Mouse (Mus musculus) B cell, adult 2 months (primary cell): ENCODE results near the gene Nme1.

ENCODE experiments used
- DNase-seq, 2 experiments: peaks; one replicate each; pipeline ENCODE4 v3.0.0; 2022

Gene Nme1

GRCm38 (mm10) chr11:93968005-93968847 is at the start of gene Nme1, which contains the start of gene Gm20390:
Gene Nme1 (minus strand): TSS chr11:93968521.
Gene Gm20390 (minus strand): TSS chr11:93968293.
- DNase-seq: peak; percentile 98 to 99

- no peak for DNase-seq
Measured at GRCm38 (mm10) chr11:94003346-94003745, 35.0 kb upstream of the Nme1 start.

- DNase-seq: no peak
Measured at GRCm38 (mm10) chr11:93999276-93999675, 31.0 kb upstream of the Nme1 start.

DNA sequence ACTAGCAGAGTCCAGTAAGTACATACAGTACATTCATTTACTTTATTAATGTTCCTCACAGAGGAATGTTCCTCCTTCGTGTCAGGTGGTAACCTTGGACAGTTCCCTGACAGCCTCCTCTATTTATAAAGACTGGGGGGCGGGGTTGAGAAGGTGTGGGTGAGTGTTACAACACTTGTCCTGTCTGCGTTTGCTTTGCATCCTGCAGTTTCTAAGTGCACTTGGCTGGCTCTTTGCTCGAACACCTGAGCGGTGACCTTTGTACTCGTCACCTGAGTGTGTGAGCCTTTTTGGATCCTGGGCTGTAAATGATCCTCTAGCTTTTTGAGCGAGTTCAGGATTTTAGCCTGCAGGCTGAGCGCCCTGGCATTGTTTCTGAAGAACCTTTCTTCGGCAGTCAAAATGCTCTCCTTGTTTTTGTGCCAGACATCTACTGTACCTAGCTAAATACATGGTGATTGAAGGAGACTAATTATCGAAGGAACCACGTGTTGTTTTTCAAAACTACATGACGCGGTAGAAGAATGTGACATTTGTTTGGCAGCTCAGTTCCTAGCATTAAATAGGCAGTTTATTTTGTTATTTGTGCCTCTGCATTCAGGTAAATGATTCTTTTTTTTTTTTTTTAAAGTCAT is 28.9 kb upstream of the Nme1 start:
- peak; percentile 65 to 68 for DNase-seq

GRCm38 (mm10) chr11:93996306-93997140 is 28.2 kb upstream of the Nme1 start:
- peak; percentile 76 to 78 for DNase-seq

DNA sequence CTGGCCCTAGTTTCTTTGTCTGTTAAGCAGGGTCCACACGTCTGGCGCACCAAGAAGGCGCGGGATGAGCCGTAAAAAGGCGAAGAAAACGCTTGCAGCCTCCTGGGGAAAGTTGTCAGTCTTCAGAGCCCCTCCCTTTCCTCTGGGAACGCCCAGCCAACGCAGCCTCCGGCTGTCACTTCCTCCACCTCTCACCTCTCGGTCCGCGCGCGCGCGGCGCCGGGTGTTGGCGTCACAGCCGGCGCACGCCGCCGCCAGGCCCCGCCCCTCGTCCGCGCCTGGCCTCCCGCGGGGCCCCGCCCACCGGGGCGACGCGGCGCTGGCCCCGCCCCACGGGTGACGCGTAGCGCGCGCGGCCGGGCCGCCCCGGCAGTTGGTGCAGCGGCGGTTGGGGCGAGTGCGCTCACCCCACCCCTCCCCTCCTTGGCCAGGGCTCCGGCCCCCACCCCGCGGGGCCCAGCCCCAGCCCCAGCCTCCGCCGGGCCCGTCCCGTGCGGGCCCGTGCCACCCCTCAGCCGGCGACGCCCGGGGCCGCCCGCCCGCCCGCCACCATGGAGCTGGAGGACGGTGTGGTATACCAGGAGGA is 27.5 kb upstream of the Nme1 start, which contains the start of gene Spag9:
Gene Spag9, plus strand, starts transcription at position 372 of the 586 bp plus-strand sequence.
- DNase-seq: peak; percentile 95 to 97

DNA sequence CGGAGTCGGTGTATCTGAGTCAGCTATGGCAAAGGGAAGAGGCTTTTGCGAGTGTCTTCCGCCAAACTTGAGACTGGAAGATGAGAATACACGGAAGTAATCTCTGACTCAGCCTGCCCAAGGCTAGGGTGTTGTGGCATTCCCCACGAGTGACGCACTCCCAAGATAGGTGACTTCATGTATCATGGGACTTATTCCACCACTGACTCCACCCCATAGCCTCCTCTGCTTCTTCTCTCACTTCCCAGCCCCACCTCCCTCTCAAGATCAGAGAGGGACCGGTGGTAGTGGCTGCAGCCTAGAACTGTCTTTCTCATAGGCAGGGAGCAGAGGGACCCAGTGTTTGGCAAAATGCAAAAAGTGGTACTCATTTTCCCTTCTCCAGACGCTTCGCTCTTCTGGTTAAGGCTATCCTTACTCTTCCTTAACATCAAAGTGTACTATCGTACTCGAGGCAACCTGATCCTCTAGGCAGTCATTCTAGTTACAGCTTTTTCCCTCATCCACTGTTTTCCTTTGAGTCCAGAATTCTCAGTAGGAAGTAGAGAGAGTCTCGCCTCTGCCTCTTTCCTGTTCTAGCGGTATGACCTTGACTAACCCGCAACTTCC is 26.9 kb upstream of the Nme1 start:
- peak; percentile 87 to 91 for DNase-seq

- DNase-seq: peak in 1 of 2 experiments; percentile 15
Measured at GRCm38 (mm10) chr11:93994531-93994930, 26.2 kb upstream of the Nme1 start.

- DNase-seq: no peak
Measured at GRCm38 (mm10) chr11:93988328-93989062, 20.2 kb upstream of the Nme1 start.

GRCm38 (mm10) chr11:93987625-93988327 is 19.5 kb upstream of the Nme1 start:
- DNase-seq: peak; percentile 41 to 47

GRCm38 (mm10) chr11:93987026-93987425 is 18.7 kb upstream of the Nme1 start:
- DNase-seq: peak; percentile 50 to 57

GRCm38 (mm10) chr11:93986298-93986697 is 18.0 kb upstream of the Nme1 start:
- DNase-seq: no peak

DNA sequence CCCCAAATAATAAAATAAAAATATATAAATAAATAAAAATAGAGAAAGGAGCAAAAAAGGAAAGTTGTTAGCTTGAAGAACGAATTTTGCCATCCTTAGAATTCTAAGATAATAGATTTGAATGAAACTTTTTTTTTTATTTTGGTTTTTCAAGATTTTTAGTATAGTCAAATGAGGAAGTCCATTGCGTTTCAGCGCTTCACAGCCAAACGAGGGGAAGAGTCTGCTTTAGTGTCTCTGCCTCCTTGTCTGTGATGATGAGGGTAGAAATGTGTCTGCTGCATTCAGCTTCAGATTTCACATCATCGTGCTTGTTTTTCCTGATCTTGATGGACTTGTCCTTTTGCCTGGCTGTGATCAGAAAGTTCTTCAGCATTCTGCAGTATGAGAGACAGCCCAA is 16.9 kb upstream of the Nme1 start:
- DNase-seq: peak in 1 of 2 experiments; percentile 23

- peak; percentile 64 for DNase-seq
Measured at GRCm38 (mm10) chr11:93984619-93985018, 16.3 kb upstream of the Nme1 start.

DNA sequence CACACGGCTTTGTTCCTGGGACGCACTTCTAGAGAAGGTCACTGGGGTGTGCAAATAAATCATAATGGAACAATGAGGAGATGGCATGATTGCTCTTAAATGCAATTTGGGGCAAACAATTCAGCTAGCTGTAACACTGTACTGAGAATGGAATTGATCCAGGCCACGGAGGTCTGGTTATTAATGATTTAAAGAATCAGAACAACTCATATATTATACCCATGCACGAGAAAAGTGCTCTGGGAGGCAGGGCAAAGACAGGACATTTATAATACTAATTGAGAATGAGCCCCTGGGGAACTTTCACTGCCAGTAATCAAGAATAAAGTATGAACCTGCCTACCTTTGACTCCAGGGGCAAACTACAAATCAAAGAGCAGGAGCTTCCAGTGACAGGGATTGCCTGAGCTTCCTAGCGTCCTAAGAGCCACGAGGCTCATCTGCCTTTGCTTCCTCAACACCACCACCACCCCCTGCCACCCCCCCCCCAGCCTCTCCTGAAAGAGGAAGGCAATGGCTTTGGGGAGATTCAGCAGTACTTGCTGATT is 11.3 kb upstream of the Nme1 start:
- DNase-seq: no peak

DNA sequence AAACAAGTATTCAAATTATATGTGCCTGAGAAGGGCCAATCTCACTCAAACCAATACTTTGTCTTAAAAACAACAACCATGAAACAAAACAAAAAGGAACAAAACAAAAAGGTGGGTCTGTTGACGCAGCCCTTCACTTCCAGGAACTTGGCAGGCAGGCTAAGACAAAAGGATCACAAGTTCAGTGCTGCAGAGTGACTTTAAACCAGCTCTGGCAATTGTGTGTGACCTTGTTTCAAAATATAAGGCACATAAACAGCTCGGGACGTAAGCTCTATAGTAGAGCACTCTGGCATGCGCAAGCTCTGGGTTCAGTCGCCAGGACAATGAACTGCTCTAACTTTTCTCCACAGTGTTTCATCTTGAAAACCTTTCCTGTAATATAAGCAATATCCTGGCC is 4.6 kb upstream of the Nme1 start:
- DNase-seq: no peak

- DNase-seq: no peak
Measured at GRCm38 (mm10) chr11:93969799-93970198, 1.5 kb upstream of the Nme1 start.

GRCm38 (mm10) chr11:93969171-93969570 is 850 bp upstream of the Nme1 start:
- DNase-seq: no peak

DNA sequence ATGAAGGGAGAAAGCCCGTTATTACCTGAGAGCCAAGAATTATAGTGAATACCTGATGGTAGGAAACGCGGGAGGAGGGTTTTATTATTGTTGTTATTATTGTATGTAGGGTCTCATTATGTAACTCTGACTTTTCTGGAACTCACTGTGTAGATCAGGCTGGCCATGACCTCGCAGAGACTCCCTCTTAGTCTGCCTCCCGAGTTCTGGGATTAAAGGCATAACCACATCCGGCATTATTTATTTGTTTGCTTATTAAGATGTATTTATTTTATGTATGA is 467 bp upstream of the Nme1 start:
- no peak for DNase-seq

GRCm38 (mm10) chr11:93967381-93967780 is 940 bp downstream of the Nme1 start:
- DNase-seq: peak; percentile 17 to 26

DNA sequence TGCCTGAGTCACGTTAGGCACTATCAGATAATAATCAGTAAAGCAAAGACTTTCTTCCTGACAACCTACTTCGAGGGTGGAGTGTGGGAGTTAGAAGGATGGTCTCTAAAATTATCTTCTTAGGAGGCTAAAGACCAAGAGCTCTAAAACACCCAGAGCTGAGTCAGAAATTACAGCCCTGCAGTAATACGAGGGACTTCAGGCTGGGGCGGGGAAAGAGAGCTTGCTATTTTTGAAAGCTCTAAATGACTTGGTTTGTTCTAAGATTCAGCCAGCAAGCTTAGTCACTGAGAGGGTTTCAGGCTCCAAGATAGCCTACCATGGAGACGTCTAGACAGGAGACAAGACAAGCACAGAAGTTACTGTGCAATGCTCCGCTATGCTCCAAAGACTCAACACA is 2.9 kb downstream of the Nme1 start:
- DNase-seq: no peak
